Mouse (Mus musculus): Measurements from ENCODE around the gene Boc. TPM values are rescaled to one million over a fixed set of nuclear protein-coding genes. Genes with fewer than 3 reads are reported as not detected.

Boc gene
- total RNA-seq (2023): not detected

DNA sequence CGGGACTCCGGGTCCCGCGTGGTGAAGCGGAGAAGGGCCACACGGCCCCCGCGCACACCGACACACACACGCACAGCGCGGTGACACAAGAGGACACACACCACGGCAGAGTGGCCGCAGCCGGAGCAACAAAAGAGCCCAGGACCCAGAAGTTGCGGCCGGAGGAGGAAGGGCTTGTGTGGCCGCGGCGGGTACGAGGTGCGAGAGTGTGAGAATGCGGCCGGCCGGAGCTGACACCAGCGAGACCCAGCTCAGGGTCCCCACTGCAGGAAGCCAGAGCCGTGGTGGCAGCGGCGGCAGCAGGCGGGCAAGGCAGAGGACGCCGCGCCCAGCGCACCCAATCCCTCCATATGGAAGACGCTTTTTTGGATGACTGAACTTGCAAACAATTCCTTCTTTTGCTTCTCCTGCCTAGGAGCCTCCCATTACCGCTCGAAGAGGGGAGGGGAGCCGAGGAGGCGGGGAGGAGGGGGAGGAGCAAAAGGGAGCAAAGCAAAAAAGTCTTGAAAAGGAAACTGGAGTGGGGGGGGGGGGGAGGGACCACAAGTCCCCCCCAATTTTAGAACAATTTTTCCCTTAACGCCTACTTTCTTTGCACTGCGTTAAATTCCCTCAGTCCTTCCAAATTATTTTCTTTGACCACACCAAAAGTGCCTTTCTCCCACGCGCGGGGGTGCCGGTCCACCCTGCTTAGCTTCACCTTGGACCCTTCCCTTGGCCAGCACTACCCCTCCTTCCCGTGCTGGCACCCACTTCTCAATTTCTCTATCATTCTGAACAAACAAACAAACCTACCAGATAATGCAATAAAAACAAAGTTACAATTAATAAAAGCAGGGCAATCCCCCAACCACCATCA, at the start of gene Boc:
Boc (minus strand) TSS at position 427 of the 859 bp plus-strand sequence.

Other genes with a start within 250 kb of the Boc start
- 10 to 100 TPM; 17.3 to 20.5 TPM for gene Sidt1, start 225.7 kb downstream of the Boc start, total RNA-seq (2023)
- gene Spice1, start 211.8 kb downstream of the Boc start, total RNA-seq (2023): 10 to 100 TPM; 36.5 to 40.7 TPM
- not detected for gene Cfap44, start 164.1 kb downstream of the Boc start, total RNA-seq (2023)
- gene Nepro, start 165.4 kb upstream of the Boc start, total RNA-seq (2023): 10 to 100 TPM; 11.7 to 13.5 TPM
- gene Gtpbp8, start 187.5 kb upstream of the Boc start, total RNA-seq (2023): 10 to 100 TPM; 14.2 to 16.6 TPM
- gene Cd200r1, start 206.8 kb upstream of the Boc start, total RNA-seq (2023): under 1 TPM; 0.46 to 0.59 TPM

All from B cell, adult 67 days (primary cell).